Mouse (Mus musculus) MEL (cell line): Measurements from ENCODE around the gene Hspb6. TPM values are rescaled to one million over a fixed set of nuclear protein-coding genes. Genes with fewer than 3 reads are reported as not detected.

ENCODE experiments used
- DNase-seq: peaks from one replicate; pipeline ENCODE4 v3.0.0; 2011; ENCODE audit warnings: low read depth, low spot score
- H3K27ac ChIP-seq: 2 replicates; pipeline ENCODE4 v1.5.1; 2012; ENCODE audit warnings: low read depth, mild to moderate bottlenecking, control low read depth, low read length, moderate library complexity; ENCODE audit not compliant: control insufficient read depth
- H3K27me3 ChIP-seq, 2 experiments: fragments of 150-350 bp in 1 of 2; sonication (generic) in 1 of 2; 2 replicates each; pipeline ENCODE4 v1.6.1; 2012; ENCODE audit warnings: low read length in 2 of 2, mild to moderate bottlenecking in 2 of 2, improper control_type of control experiment in 1 of 2, moderate library complexity in 1 of 2; ENCODE audit not compliant: insufficient read depth in 2 of 2, control insufficient read depth in 1 of 2
- H3K36me3 ChIP-seq, 2 experiments: 2 replicates each; pipeline ENCODE4 v1.6.1; 2012 to 2014; ENCODE audit warnings: low read length in 2 of 2, improper control_type of control experiment in 1 of 2, inconsistent platforms in 1 of 2, mild to moderate bottlenecking in 1 of 2; ENCODE audit not compliant: insufficient read depth in 2 of 2, control insufficient read depth in 1 of 2
- H3K4me1 ChIP-seq, 2 experiments: fragments of 150-350 bp in 1 of 2; sonication (generic) in 1 of 2; 2 replicates each; pipeline ENCODE4 v1.6.1; 2012; ENCODE audit warnings: low read length in 2 of 2, improper control_type of control experiment in 1 of 2, mild to moderate bottlenecking in 1 of 2; ENCODE audit not compliant: insufficient read depth in 2 of 2, control insufficient read depth in 1 of 2
- H3K4me3 ChIP-seq, 2 experiments: fragments of 150-350 bp in 1 of 2; sonication (generic) in 1 of 2; 2 replicates each; pipeline ENCODE4 v1.5.1; 2012; ENCODE audit warnings: low read depth in 2 of 2, low read length in 2 of 2, mild to moderate bottlenecking in 2 of 2, moderate library complexity in 2 of 2, control low read depth in 1 of 2, improper control_type of control experiment in 1 of 2; ENCODE audit not compliant: control insufficient read depth in 1 of 2, insufficient read depth in 1 of 2
- H3K79me2 ChIP-seq: 2 replicates; pipeline ENCODE4 v1.6.1; 2012; ENCODE audit warnings: mild to moderate bottlenecking, low read length, moderate library complexity; ENCODE audit not compliant: control insufficient read depth, poor library complexity, insufficient read depth
- H3K9ac ChIP-seq: 2 replicates; pipeline ENCODE4 v1.6.1; 2012; ENCODE audit warnings: low read depth, mild to moderate bottlenecking, control low read depth, low read length, moderate library complexity; ENCODE audit not compliant: control insufficient read depth, poor library complexity, severe bottlenecking
- H3K9me3 ChIP-seq: fragments of 150-350 bp; sonication (generic); replicated peaks from 2 replicates; pipeline ENCODE4 v1.6.1; 2012; ENCODE audit warnings: mild to moderate bottlenecking, low read length, improper control_type of control experiment, moderate library complexity; ENCODE audit not compliant: insufficient read depth
- BHLHE40 ChIP-seq: IDR thresholded peaks from 2 replicates; pipeline ENCODE4 v1.6.1; 2012; ENCODE audit warnings: low read depth, mild to moderate bottlenecking, inconsistent platforms, low read length, improper control_type of control experiment, borderline replicate concordance
- CHD1 ChIP-seq: IDR thresholded peaks from 2 replicates; pipeline ENCODE4 v1.6.1; 2012; ENCODE audit warnings: low read depth, mild to moderate bottlenecking, inconsistent platforms, low read length, improper control_type of control experiment
- CTCF ChIP-seq, 3 experiments: IDR thresholded peaks in 2 of 3; conservative IDR thresholded peaks in 1 of 3; 2 replicates each; pipeline ENCODE4 v1.5.1; 2011 to 2012; ENCODE audit warnings: low read length in 3 of 3, low read depth in 2 of 3, mild to moderate bottlenecking in 2 of 3, improper control_type of control experiment in 1 of 3, inconsistent platforms in 1 of 3, mixed read lengths in 1 of 3, moderate library complexity in 1 of 3; ENCODE audit not compliant: control insufficient read depth in 1 of 3, insufficient read depth in 1 of 3, poor library complexity in 1 of 3, severe bottlenecking in 1 of 3
- ELF1 ChIP-seq: IDR thresholded peaks from 2 replicates; pipeline ENCODE4 v1.6.1; 2014; ENCODE audit warnings: low read depth, mild to moderate bottlenecking, inconsistent platforms, low read length, improper control_type of control experiment, moderate library complexity
- GATA1 ChIP-seq: IDR thresholded peaks from 2 replicates; pipeline ENCODE4 v1.6.1; 2011; ENCODE audit warnings: low read depth, low read length, improper control_type of control experiment
- HCFC1 ChIP-seq: IDR thresholded peaks from 2 replicates; pipeline ENCODE4 v1.6.1; 2012; ENCODE audit warnings: low read depth, mild to moderate bottlenecking, inconsistent platforms, low read length, improper control_type of control experiment, moderate library complexity
- JUND ChIP-seq: IDR thresholded peaks from 2 replicates; pipeline ENCODE4 v1.6.1; 2011; ENCODE audit warnings: low read depth, mild to moderate bottlenecking, improper control_type of control experiment, low read length
- KAT2A ChIP-seq: conservative IDR thresholded peaks from 2 replicates; pipeline ENCODE4 v1.6.1; 2012; ENCODE audit warnings: low read depth, low read length, improper control_type of control experiment, inconsistent platforms
- MAFK ChIP-seq: IDR thresholded peaks from 2 replicates; pipeline ENCODE4 v1.6.1; 2011; ENCODE audit warnings: low read depth, mild to moderate bottlenecking, low read length, improper control_type of control experiment, borderline replicate concordance
- MAX ChIP-seq: IDR thresholded peaks from 2 replicates; pipeline ENCODE4 v1.6.1; 2011; ENCODE audit warnings: low read length, improper control_type of control experiment
- MEF2A ChIP-seq: IDR thresholded peaks from 2 replicates; pipeline ENCODE4 v1.6.1; 2014; ENCODE audit warnings: low read depth, mild to moderate bottlenecking, inconsistent platforms, low read length, improper control_type of control experiment; ENCODE audit not compliant: poor library complexity, insufficient replicate concordance, severe bottlenecking; ENCODE audit errors: extremely low read depth
- MYC ChIP-seq: IDR thresholded peaks from 2 replicates; pipeline ENCODE4 v1.6.1; 2011; ENCODE audit warnings: low read depth, mild to moderate bottlenecking, low read length, improper control_type of control experiment, moderate library complexity
- POLR2A ChIP-seq, 2 experiments: IDR thresholded peaks; 2 replicates each; pipeline ENCODE4 v1.6.1; 2011 to 2012; ENCODE audit warnings: low read length in 2 of 2, mild to moderate bottlenecking in 2 of 2, control low read depth in 1 of 2, improper control_type of control experiment in 1 of 2, low read depth in 1 of 2, moderate library complexity in 1 of 2; ENCODE audit not compliant: control insufficient read depth in 1 of 2, insufficient read depth in 1 of 2, poor library complexity in 1 of 2
- POLR2AphosphoS2 ChIP-seq: IDR thresholded peaks from 2 replicates; pipeline ENCODE4 v1.6.1; 2011; ENCODE audit warnings: low read length, improper control_type of control experiment
- POLR2AphosphoS5 ChIP-seq: IDR thresholded peaks from 2 replicates; pipeline ENCODE4 v1.6.1; 2012; ENCODE audit warnings: low read depth, borderline replicate concordance, mild to moderate bottlenecking, inconsistent platforms, low read length, moderate library complexity, mixed read lengths
- TAL1 ChIP-seq: IDR thresholded peaks from 2 replicates; pipeline ENCODE4 v1.6.1; 2012; ENCODE audit warnings: mild to moderate bottlenecking, inconsistent platforms, low read length, moderate library complexity, mixed read lengths
- TCF12 ChIP-seq: IDR thresholded peaks from 2 replicates; pipeline ENCODE4 v1.6.1; 2014; ENCODE audit warnings: low read depth, mild to moderate bottlenecking, inconsistent platforms, low read length, improper control_type of control experiment, moderate library complexity
- polyA plus RNA-seq, 2 experiments: library from polyadenylated mRNA; stranded (reverse) in 1 of 2; unstranded in 1 of 2; fragments of >175 nt in 1 of 2; fragments of >200 nt in 1 of 2; gene quantifications; 2 replicates each; pipeline versions ENCODE4 v1.2.1 to v1.2.4; 2012; ENCODE audit warnings: low replicate concordance in 2 of 2, low read depth in 1 of 2; ENCODE audit not compliant: insufficient read length in 2 of 2, insufficient read depth in 1 of 2, missing spikeins in 1 of 2
- total RNA-seq: library from RNA; depleted of rRNA; stranded (reverse); fragments of 300-350 nt; gene quantifications from 2 replicates; pipeline ENCODE4 v1.2.3, GENCODE M21; 2012

Hspb6 gene
- total and polyA plus RNA-seq, 3 experiments = 1.5 to 12.4 TPM; not detected in 1

DNA sequence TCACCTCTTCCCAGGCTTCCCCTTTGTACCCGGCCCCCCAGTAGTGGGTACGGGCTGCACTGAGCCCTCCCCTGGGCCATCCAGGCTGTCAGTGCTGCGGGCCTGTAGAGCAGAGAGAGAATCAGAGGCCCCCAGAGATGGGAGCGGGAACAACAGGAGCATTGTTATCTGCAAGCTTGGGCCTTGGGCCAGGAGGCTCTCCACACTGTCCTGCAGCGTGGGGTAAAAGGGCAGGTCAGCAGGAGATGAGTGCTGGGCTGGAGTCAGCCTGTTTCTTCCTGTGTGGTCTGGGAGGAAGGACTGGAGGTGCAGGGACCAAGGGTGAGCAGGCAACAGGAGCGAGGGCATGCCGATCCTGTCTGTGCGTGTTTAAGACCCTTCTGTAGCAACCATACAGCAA is 19.0 kb upstream of the Hspb6 start:
- Histone ChIP-seq H3K27me3 (no peaks in the 10 kb centered on the region), H3K4me1 (peaks cover 0 to 15% of the 10 kb centered on the region in 2 experiments; a peak in 2 of 4 replicates), H3K27ac (no peak overlapping the region), H3K9me3 (no peaks in the 10 kb centered on the region), H3K79me2 (no peaks in the 10 kb centered on the region; the same call in 1 of the 2 replicates)
- no peak for DNase-seq
- TF ChIP-seq POLR2AphosphoS5 (no peak), POLR2AphosphoS2 (no peak), GATA1 (no peak), HCFC1 (no peak), CHD1 (no peak), MAX (no peak), BHLHE40 (no peak)
- TF ChIP-seq, all 39 proteins: peak for 0
- no peak overlapping the region for H3K4me3 ChIP-seq
- peaks cover 0 to 13% of the 10 kb centered on the region in 2 experiments; a peak in 2 of 4 replicates for H3K36me3 ChIP-seq
- no peak overlapping the region for H3K9ac ChIP-seq

DNA sequence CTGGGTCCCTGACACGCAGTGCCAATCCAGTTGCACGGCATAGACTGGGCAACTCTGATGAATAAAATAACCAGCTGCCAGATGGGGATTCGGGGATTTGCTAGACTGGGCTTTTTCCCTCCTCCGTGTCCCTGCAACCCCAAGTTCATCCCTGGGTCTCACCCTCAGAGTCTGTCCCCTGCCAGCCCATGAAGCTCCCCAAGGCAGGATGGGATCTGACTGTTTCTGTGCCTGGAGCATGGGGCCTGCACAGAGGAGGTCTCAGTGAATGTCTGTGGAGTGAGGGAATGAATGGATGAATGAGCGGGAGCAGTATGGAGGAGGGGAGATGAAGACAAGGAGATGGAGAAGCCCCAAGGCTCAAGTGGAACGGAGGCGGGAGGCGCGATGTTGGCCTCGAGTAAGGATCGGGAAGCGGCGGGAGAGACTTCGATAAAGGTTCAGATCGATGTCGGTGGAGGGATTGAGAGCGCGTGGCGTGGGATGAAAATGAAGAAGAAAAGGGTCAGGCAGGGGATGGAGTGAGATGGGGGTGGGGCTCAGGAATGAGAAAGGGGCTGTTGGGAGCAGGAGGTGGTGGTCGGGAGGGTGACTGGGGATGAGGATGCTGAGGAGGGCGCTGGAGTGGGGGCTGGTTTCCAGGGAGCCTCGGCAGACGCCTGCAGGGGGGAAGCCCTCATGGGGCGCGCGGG is 17.9 kb upstream of the Hspb6 start:
- Histone ChIP-seq H3K27ac (no peak overlapping the region), H3K9ac (peak overlapping the region; percentile 92), H3K27me3 (no peaks in the 10 kb centered on the region), H3K4me1 (peaks cover 0 to 15% of the 10 kb centered on the region in 2 experiments; a peak in 2 of 4 replicates), H3K36me3 (peaks cover 0 to 13% of the 10 kb centered on the region in 2 experiments; a peak in 2 of 4 replicates), H3K4me3 (peak overlapping the region; percentile 85 to 96), H3K79me2 (no peaks in the 10 kb centered on the region; the same call in 1 of the 2 replicates), H3K9me3 (no peaks in the 10 kb centered on the region)
- TF ChIP-seq MEF2A (no peak), MAFK (no peak), HCFC1 (no peak), ELF1 (no peak), POLR2A (IDR thresholded peaks at IDR 0.05; ENCODE audit: control insufficient read depth in 1 of 2, insufficient read depth in 1 of 2, low read depth in 1 of 2, low read length in 2 of 2, poor library complexity in 1 of 2) (no peak), MYC (no peak), CTCF (IDR thresholded peaks at IDR 0.05 in 2 of 3, conservative IDR thresholded peaks at IDR 0.05 in 1 of 3; ENCODE audit: control insufficient read depth in 1 of 3, insufficient read depth in 1 of 3, low read depth in 2 of 3, low read length in 3 of 3, poor library complexity in 1 of 3, severe bottlenecking in 1 of 3) (no peak), KAT2A (no peak), TCF12 (no peak), JUND (no peak), TAL1 (no peak)
- no peak for DNase-seq
